Mouse (Mus musculus) 3134 (cell line): ENCODE measurements around the gene Las1l.

Experiments used
- DNase-seq: peaks from one replicate; pipeline ENCODE4 v3.0.0-alpha.2; 2011; ENCODE audit warnings: low spot score; ENCODE audit not compliant: insufficient read length; ENCODE audit errors: extremely low read depth

Gene Las1l

DNA sequence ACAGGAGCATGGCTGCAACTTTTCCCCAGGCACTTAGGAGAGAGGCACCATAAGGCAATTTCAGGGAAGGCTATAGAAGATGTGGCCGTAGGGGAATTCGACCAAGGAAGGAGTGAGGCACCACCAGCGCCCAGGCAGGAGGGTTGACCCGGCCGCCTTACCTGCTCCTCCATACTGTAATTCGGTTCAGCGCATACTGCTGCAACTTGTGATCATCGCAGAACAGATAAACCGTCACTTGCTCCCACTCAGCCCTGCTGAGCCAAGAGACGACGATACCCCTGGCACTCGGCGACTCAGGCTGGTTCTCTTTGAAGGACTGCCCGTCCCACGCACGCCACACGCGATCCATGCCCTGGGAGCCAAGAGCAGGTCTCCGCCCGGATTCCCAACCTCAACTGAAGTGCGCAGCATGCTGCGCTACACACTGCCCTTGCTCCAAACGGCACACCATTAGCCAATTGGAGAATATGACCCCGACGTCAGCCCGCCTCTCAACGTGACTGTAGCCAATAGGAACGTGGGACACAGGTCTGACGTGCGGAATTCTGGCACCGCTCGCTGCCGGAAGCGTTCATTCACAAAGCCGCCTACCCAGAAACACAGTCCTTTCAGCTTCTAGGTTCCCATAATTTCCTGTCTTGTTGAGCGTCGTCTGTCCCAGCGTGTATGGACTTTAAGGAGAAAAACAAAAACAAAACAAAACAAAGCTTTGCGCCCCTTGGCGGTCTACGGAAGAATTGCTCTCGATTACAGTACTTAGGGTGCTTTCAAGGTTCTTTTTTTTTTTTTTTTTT, at the start of gene Las1l:
Las1l (minus strand) TSS at position 466 of the 797 bp plus-strand sequence.
- peak; percentile 92 for DNase-seq

DNA sequence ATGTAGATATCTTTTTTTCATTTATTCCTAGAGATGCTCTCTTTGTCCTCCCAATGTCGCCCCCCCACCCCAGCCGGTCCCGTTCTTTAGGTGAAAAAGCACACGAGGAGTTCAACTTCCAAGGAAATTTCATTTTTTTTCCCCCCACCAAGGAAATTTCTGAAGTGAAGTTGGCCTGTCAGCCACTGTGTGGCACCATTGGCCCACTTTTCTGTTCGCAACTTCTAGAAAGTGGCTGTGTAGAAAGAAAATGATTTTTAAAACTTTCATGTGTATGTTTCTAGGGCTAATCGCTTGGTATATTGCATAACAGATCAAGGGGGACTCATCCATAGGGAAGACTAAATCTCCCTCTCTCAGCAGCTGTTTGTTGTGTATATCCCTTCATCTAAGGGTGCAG, 49.6 kb upstream of the Las1l start:
- no peak for DNase-seq

DNA sequence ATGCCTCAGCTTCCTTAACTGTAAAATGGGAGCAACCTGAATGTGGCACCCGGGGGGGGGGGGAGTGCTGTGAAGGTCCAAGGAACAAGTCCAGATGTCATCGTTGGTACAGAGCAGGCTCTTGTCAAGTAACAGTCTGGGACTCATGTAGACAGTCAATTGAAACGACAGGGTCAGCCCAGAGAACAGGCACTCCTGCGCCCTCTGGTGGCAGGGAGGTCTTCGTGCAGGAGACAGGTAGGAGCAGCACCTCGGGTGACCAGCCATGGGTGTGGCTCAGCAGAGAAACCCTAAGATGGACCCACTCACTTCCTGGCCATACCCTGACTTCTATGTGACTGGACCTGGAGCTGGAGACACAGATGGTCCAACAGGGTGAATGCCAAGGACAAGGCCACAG, 42.8 kb upstream of the Las1l start:
- peak; percentile 19 for DNase-seq

DNA sequence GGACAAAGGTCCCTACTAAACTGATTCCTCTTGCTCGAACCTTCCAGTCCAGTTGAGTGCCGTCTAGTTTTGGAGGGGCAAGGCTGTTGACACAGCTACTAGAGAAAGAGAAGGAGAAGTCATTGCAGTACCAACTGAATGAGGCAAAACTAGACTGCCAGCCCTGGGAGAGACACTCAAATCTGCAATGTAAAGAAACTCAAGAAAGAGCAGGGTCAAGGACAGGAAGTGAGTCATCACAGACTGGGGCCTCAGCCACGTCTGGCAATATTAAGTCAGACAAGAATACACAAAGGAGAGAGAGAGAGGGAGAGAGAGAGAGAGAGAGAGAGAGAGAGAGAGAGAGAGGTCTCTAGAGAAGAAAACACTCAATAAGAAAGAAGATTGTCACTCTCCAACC, 36.4 kb upstream of the Las1l start:
- peak; percentile 30 for DNase-seq

DNA sequence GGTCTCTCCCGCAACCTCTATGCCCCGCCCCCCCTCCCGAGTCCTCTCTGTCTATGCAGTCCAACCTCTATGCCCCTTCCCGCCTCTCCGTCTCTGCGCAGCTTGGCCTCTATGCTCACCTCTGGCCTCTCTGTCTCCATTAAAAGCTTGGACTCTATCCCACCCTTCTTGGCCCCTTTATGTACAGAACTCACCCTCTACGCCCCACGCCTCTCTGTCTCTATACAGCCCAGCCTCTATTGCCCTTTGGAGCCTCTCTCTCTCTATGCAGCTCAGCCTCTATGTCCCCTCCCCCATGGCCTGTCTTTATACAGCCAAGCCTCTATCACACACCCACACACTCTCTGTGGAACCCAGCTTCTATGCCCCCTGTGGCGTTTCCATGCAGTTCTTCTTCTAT, 13.2 kb upstream of the Las1l start:
- DNase-seq, result no peak

DNA sequence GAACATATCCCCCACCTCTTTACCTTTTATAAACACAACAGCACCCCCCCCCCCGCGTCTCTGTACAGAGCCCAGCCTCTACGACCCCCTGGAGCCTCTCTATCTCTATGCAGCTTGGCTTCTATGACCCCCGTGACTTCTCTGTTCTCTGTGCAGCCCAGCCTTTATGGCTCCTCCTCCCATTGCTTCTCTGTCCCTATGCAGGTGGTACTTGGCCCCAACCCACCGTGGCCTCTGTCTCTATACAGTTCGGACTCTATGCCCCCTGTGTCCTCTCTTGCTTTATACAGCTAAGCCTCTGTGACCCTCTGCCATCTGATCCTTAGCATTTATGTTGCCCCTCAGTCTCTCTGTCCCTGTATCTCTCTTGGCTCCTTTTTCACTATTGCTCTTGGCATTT, 12.4 kb upstream of the Las1l start:
- no peak for DNase-seq

DNA sequence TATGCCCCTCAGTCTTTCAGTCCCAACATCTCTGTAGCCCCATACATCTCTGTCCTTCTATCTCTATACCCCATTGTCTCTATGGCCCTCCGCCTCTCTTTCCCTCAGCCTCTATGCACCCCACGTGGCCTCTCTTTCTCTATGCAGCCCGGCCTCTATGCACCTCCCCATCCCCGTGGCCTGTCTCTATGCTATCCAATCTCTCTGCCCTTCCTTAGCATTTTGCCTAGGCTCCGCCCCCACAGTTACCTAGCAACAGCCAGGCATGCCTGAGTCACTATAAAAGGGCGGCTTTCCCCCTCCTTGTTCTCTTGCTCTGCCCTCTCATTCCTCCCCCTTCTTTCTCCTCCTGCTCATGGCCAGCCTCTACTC, 11.8 kb upstream of the Las1l start:
- DNase-seq, result peak; percentile 15

DNA sequence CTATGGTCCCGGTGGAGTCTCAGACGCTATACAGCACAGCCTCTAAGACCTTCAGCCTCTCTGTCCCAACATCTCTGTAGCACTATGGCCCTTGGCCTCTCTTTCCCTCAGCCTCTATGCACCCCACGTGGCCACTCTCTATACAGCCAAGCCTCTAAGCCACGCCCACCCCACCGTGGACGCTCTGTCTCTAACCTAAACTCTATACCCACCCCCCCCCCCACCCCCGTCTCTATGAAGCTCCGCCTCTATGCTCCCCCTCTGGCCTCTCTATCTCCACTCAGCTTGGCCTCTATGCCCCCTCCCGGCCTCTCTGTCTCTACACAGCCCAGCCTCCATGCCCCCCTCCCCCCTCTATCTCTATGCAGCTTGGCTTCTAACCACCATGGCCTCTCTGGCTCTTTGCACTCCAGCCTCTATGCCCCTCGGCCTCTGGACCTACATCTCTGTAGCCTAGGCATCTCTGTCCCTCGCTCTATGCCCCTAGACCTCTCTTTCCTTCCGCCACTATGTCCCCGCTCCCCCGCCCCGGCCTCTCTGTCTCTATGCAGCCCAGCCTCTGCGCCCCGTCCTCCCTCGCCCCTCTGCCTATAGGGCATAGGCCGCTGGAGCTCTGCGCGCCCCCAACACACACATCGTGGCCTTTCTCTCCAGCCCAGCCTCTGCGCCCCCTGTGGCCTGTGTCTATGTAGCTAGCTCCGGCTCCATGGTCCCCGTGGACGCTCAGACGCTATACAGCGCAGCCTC, 11.3 kb upstream of the Las1l start:
- DNase-seq, result no peak

DNA sequence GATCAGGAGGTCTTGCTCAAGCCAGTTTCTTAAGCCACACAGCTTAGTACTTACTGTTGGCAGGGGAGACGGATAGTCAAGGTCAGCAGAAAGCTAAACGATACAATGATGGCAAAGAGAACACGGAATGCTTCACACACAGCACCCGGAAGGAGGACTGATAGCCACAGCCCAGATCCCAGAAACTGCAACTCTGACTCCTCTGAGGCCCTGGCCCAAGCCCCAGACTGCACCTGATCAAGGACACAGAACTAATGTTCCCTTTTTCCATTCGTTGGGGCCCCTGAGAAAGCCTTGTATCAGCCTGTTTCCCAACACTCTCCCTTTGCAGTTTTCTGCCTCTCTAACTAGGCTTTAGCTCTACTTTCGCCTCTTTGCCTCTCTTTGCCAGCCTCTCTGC, 8.3 kb upstream of the Las1l start:
- no peak for DNase-seq

DNA sequence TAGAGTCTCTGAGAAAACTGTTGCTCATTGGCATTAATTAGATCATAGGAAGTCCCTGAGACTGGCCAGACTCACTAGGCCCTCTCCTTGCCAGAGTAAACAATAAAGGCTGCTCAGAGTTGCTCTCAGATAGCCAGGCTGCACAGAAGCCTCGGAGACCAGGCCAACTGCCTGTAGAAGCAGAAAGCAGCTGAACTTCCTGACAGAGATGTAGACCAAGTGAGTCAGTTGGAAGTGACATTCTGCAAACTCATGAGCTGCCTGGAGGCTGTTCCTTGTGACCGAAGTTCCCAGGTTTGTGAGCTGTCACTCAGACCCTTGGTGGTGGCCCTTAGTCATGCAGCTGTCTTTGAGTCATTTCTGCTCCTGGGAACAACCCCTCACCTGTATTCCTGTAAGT, 6.6 kb upstream of the Las1l start:
- peak; percentile 19 for DNase-seq

DNA sequence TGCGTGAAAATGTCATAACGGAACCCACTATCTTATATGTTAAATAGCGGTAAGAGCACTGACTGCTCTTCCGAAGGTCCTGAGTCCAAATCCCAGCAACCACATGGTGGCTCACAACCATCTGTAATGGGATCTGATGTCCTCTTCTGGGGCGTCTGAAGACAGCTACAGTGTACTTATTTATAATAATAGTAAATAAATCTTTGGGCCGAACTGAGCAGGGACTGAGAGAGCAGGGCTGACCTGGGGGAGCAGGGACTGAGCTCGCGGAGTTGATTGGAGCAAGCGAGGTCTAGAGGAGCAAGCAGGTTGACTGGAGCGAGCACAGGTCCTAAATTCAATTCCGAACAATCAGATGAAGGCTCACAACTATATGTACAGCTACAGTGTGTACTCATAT, 699 bp upstream of the Las1l start:
- DNase-seq, result peak; percentile 18

DNA sequence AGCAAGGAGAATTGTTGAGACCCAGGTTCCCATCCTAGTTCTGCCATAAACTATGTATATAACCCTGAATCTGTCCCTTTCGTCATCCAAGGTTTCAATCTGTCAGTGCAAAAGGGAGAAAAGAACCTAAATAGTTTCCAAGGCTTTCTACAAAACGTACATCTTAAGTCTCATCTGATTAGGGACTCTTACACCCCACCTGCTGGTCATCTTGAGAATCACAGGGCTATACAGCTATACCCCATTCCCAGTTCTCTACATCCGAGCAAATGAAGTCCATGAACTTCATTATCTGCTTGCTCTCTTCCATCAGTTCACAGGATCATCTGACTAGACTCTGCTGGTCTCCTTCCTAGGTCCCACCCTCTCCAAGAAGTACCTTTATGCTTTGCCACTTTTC, 6.0 kb downstream of the Las1l start:
- DNase-seq, result no peak

DNA sequence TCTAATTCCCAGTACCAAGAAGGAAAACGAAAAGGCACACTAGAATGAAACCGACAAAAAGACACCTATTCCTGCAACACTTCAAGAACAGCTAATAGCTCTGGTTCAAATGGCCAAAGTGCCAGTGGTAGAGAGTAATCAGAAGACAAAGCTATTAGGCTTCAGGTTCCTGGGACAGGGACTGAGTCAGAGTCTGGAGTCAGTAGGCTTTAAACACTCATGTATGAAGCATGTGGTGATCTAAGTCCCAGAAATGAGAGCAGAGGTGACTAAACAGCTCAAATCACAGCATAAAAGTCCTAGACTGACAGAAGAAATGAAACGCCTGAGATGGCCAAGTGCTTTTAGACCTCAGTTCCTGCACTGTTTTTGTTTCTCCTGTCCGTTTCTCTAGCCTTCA, 8.6 kb downstream of the Las1l start:
- DNase-seq, result no peak

DNA sequence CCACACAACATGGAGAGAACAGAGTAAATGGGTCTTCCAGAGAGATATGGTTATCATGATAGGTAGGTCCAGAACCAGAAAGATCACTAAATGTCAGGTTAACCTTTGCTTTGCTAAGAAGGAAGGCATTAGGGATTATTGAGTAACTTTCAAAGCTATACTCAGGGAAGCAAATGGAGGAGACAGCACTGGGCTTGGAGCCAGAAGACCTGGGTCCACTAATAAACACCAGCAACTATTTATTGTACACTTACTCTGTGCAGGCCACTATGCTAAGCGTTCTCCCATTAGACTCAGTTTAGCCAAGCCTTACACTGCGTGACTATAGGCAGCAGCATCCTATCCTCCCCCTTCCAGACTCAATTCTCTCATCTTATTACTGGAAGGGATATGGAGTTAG, 11.3 kb downstream of the Las1l start:
- no peak for DNase-seq

DNA sequence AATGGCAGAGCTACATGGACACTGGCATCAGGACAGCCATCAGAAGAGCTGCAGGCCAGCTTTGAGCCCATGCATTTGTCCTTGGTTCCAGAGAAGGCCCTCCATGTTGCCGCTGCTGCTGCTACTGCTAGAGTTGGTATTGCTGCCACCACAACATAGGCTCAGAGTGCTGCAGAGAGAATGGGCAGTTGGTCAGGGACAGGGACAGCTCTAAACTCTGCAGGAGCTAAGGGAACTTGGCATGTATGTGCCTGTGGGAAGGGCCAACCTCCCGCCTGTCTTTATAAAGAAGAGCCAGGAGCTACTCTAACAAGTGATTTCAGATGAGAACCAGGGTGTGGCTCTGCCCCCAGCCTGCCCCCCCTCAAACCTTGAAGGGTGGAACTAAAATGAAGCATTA, 21.3 kb downstream of the Las1l start:
- DNase-seq, result no peak

DNA sequence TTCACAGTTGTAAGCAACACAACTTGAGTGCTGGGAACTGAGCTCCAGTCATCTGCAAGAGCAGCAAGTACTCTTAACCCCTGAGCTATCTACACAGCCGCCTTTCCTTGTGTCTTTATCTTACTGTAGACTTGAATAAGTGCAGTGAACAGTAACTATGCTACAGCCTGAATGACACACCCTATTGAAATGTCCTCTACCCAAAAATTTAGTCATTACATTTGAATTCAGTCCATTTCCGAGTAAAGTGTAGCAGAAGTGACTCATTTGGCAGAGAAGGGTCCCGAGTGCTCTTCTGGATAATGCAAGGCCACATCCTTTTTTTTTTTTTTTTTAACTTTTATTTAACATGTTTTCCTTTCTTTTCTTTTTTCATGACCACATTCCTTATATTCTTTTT, 54.0 kb downstream of the Las1l start:
- peak; percentile 56 for DNase-seq
